Mouse (Mus musculus): ENCODE results near the gene Irak3.

- peak; percentile 90 for TF ChIP-seq CTCF (conservative IDR thresholded peaks at IDR 0.05; ENCODE audit: low read length)
- TF ChIP-seq NANOG (IDR thresholded peaks at IDR 0.05; ENCODE audit: borderline replicate concordance, low read length): no peak
- no peak for TF ChIP-seq POU5F1 (IDR thresholded peaks at IDR 0.05; ENCODE audit: borderline replicate concordance, low read length)
These were observed 29.8 kb upstream of the Irak3 start for GRCm38 (mm10) chr10:120231718-120232117.
